Mouse (Mus musculus) spleen, adult 2 months (tissue): ENCODE measurements around the gene Gpr152. TPM values are rescaled to one million over a fixed set of nuclear protein-coding genes. Genes with fewer than 3 reads are reported as not detected.

ENCODE experiments used
- DNase-seq, 2 experiments: peaks; one replicate each; pipeline versions ENCODE4 v3.0.0 to v3.0.0-alpha.2; 2012 to 2021; ENCODE audit warnings: low spot score in 2 of 2, low read depth in 1 of 2
- H3K27ac ChIP-seq: fragments of 200-500 bp; 2 replicates; pipeline ENCODE4 v1.5.1; 2012; ENCODE audit warnings: low read length, inconsistent platforms; ENCODE audit not compliant: insufficient read depth
- H3K27me3 ChIP-seq: fragments of 200-500 bp; 2 replicates; pipeline ENCODE4 v1.6.1; 2012; ENCODE audit warnings: mild to moderate bottlenecking, moderate library complexity, low read length, inconsistent platforms; ENCODE audit not compliant: control insufficient read depth, insufficient read depth
- H3K36me3 ChIP-seq: fragments of 200-500 bp; 2 replicates; pipeline ENCODE4 v1.6.1; 2012; ENCODE audit warnings: mild to moderate bottlenecking, low read length, inconsistent platforms; ENCODE audit not compliant: control insufficient read depth, insufficient read depth
- H3K4me1 ChIP-seq: fragments of 200-500 bp; 2 replicates; pipeline ENCODE4 v1.6.1; 2011; ENCODE audit warnings: inconsistent platforms; ENCODE audit not compliant: control insufficient read depth, insufficient read depth, insufficient read length
- H3K4me3 ChIP-seq: fragments of 200-500 bp; 2 replicates; pipeline ENCODE4 v1.5.1; 2011; ENCODE audit warnings: mild to moderate bottlenecking, inconsistent platforms; ENCODE audit not compliant: insufficient read depth, insufficient read length; ENCODE audit errors: extremely low read depth
- CTCF ChIP-seq: fragments of 200-500 bp; IDR thresholded peaks from 2 replicates; pipeline ENCODE4 v1.5.1; 2011; ENCODE audit warnings: mild to moderate bottlenecking, inconsistent platforms; ENCODE audit not compliant: insufficient read depth, insufficient read length, insufficient replicate concordance; ENCODE audit errors: extremely low read depth
- POLR2A ChIP-seq: fragments of 200-500 bp; IDR thresholded peaks from 2 replicates; pipeline ENCODE4 v1.6.1; 2011; ENCODE audit warnings: low read depth, low read length, inconsistent platforms
- WGBS: fragments of 180-500 bp; shearing (Covaris S2); methylation state at CpG from one replicate; pipeline ENCODE4 v1.1.7; 2018; 5-methylcytosine and 5-hydroxymethylcytosine counted together
- polyA plus RNA-seq: library from polyadenylated mRNA; depleted of rRNA; stranded (reverse); fragments of >200 nt; gene quantifications from 2 replicates; pipeline ENCODE4 v1.2.3, GENCODE M21; 2012

Gpr152 gene
- polyA plus RNA-seq, 1 experiment = 0.09 TPM

GRCm38 (mm10) chr19:4150567-4151487 is 11.2 kb downstream of the Gpr152 start:
- Histone ChIP-seq H3K4me3 (no peak overlapping the region), H3K36me3 (peaks cover 24% of the 10 kb centered on the region), H3K4me1 (peaks cover 39% of the 10 kb centered on the region), H3K27ac (no peak overlapping the region; the same call in 1 of the 2 replicates), H3K27me3 (no peaks in the 10 kb centered on the region)
- DNase-seq = no peak
- TF ChIP-seq POLR2A (no peak), CTCF (no peak)
- 77% methylated on average over 22 of the region's 22 CpGs for WGBS

- 88% methylated on average over 5 of the region's 5 CpGs for WGBS
- TF ChIP-seq CTCF (no peak), POLR2A (no peak)
- peaks cover 30% of the 10 kb centered on the region for H3K36me3 ChIP-seq
- no peak overlapping the region for H3K4me3 ChIP-seq
- DNase-seq = no peak
- no peaks in the 10 kb centered on the region for H3K27me3 ChIP-seq
- no peak overlapping the region for H3K27ac ChIP-seq
- H3K4me1 ChIP-seq = peaks cover 41% of the 10 kb centered on the region
Observed at GRCm38 (mm10) chr19:4151488-4151860, 11.9 kb downstream of the Gpr152 start.

DNA sequence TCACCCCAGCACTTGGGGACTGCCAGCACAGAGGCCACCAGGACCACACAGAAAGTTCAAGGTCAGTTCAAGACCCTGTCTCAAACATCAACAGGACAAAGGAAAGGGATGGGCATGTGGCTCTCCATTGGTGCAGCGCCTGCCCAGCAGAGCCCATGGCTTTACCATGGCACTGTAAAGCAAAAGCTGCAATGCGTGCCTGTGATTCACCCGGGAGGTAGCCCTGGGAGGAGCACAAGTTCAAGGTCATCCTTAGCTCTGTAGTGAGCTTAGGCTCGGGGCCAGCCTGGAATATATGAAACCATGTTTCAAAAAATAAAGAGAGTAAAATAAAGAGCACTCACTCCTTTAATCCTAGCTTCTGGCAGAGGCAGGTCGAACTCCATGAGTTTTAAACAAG is 12.3 kb downstream of the Gpr152 start:
- TF ChIP-seq CTCF (no peak), POLR2A (no peak)
- Histone ChIP-seq H3K27ac (no peak overlapping the region), H3K4me1 (peaks cover 36% of the 10 kb centered on the region), H3K27me3 (no peaks in the 10 kb centered on the region), H3K4me3 (no peak overlapping the region), H3K36me3 (peaks cover 35% of the 10 kb centered on the region)
- WGBS = 88% methylated on average over 5 of the region's 5 CpGs
- DNase-seq = no peak

DNA sequence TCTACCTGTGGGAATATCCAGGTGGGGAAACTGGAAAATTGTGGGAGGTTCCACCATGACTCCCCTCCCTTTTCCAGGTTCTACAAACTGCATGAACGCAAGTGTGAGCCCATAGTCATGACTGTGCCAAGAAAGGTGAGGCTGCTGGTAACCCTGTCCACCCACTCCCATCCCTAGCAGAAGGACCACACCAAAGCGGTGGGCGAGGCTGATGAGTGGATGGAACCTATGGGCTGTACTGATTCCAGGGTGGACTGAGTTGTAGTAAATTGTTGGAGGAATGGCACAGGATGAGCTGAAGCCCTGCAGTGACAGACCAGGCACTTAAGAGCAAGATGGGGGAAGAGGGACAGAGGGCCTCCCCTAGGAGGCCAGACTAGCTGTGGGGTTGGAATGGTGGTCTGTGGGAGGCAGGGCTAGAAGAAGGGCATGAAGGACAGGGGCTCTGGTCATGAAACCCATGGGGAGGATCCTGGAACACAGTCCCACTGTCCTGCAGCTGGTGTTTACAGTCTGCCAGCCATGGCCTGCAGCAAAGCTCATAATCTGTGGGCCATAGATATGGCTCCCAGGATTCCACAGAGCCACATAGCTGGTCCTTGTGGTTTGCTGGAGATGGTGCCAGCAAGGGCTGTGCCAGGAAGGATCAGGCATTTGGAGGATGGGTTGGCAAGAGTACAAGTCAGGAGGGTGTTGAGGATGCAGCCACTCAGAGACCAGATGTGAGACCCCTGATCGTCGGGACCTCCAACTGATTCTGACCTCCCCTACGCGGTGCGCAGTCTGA is 13.1 kb downstream of the Gpr152 start:
- H3K4me3 ChIP-seq = no peak overlapping the region

GRCm38 (mm10) chr19:4153232-4153654 is 13.7 kb downstream of the Gpr152 start, which contains the start of gene Ptprcap:
Ptprcap (plus strand) TSS chr19:4153604.
- no peaks in the 10 kb centered on the region for H3K27me3 ChIP-seq
- TF ChIP-seq CTCF (no peak), POLR2A (no peak)
- peak within 1 kb of the TSS; percentile 80 for H3K4me3 ChIP-seq
- no peak for DNase-seq
- H3K4me1 ChIP-seq = peaks cover 25% of the 10 kb centered on the region; the same call in 1 of the 2 replicates
- WGBS = 92% methylated on average over 11 of the region's 11 CpGs
- H3K27ac ChIP-seq = peak within 1 kb of the TSS; percentile 97
- H3K36me3 ChIP-seq = peaks cover 42% of the 10 kb centered on the region

More for the DNA sequence above, 13.1 kb downstream of the Gpr152 start:
- Histone ChIP-seq H3K36me3 (peaks cover 42% of the 10 kb centered on the region), H3K4me1 (peaks cover 29% of the 10 kb centered on the region), H3K27me3 (no peaks in the 10 kb centered on the region), H3K27ac (no peak overlapping the region)
- TF ChIP-seq CTCF (no peak), POLR2A (no peak)
- WGBS = 94% methylated on average over 8 of the region's 8 CpGs
- no peak for DNase-seq

GRCm38 (mm10) chr19:4154437-4155222 is 15.0 kb downstream of the Gpr152 start:
- Histone ChIP-seq H3K4me1 (peaks cover 22% of the 10 kb centered on the region; the same call in 1 of the 2 replicates), H3K36me3 (peaks cover 45% of the 10 kb centered on the region), H3K4me3 (peak overlapping the region; percentile 80), H3K27me3 (no peaks in the 10 kb centered on the region), H3K27ac (peak overlapping the region; percentile 97)
- DNase-seq = peak in 1 of 2 experiments; percentile 84
- peak; percentile 97 for TF ChIP-seq POLR2A
- no peak for TF ChIP-seq CTCF
- 9% methylated on average over 13 of the region's 13 CpGs for WGBS
